Mouse (Mus musculus): ENCODE measurements around the gene Maea. TPM values are rescaled to one million over a fixed set of nuclear protein-coding genes. Genes with fewer than 3 reads are reported as not detected.

The Maea gene
- 94.9 TPM for polyA plus RNA-seq (2012; fragmentation: generic; extraction: Trizol)
- long read RNA-seq, experiment 1, transcript Maea-201 (9 exons, 2,193 nt) = major isoform, 110 of 129 reads
- long read RNA-seq, experiment 1, partial matches to known transcripts = 12 of 129 reads
- long read RNA-seq, experiment 1, other reads (novel, unspliced or antisense) = 7 of 129 reads
- long read RNA-seq, experiment 2, transcript Maea-201 (9 exons, 2,193 nt) = major isoform, 862 of 905 reads
- long read RNA-seq, experiment 2, partial matches to known transcripts = 11 of 905 reads
- long read RNA-seq, experiment 2, other reads (novel, unspliced or antisense) = 29 of 905 reads

DNA sequence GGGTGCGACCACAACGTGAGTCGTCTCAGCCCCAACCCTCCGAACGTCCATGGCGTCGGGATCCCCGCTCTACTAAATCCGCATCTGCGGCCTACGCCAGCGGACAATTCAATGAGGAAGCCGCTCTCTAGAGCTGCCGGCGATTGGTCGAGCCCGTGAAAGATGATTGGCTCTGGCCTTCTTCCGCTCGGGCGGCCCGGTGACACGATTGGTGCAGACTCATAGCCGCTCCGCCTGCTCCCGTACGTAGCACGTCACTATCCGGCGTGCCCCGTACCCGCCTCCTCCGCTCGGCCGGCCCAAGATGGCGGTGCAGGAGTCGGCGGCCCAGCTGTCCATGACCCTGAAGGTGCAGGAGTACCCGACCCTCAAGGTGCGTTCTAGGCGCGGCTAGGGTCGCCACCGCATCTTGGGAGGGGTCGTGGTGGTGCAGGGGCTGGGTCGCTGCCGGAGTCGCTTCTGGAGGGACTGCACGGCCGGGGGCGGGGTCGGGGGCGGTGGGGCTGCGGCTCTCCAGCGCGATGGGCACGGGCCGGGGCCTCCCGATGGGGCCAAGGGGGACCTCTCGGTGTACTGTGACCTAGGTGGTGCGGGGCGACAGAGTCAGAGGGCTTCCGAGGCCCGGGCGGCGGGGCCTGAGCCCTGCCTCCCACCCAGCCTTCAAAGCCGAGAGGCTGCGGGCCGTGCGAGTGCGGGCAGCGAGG lies at the start of gene Maea:
Gene Maea (plus strand): TSS at position 237 of the 704 bp plus-strand sequence.
- peaks cover 18% of the 10 kb centered on the region for H3K36me3 ChIP-seq (ENCODE audit: control insufficient read depth, insufficient read depth)
- H3K79me3 ChIP-seq (ENCODE audit: low read depth) = peaks cover 45% of the 10 kb centered on the region
- no peaks in the 10 kb centered on the region for H3K27me3 ChIP-seq (ENCODE audit: control insufficient read depth, insufficient read depth, insufficient read length)
- H3K4me3 ChIP-seq (ENCODE audit: insufficient read depth, poor library complexity, severe bottlenecking) = peak within 1 kb of the TSS; percentile 74
- no peak for TF ChIP-seq MAX (IDR thresholded peaks at IDR 0.05)
- no peak for TF ChIP-seq USF1 (IDR thresholded peaks at IDR 0.05; ENCODE audit: low read depth)
- no peak for TF ChIP-seq MYOD1 (IDR thresholded peaks at IDR 0.05; ENCODE audit: control insufficient read depth, insufficient read length, low read depth)
- no peak for TF ChIP-seq MYOG (IDR thresholded peaks at IDR 0.05; ENCODE audit: control insufficient read depth, extremely low read depth, insufficient read length)
- no peak for TF ChIP-seq CEBPB (IDR thresholded peaks at IDR 0.05; ENCODE audit: low read depth)
- no peak for TF ChIP-seq CTCF (IDR thresholded peaks at IDR 0.05; ENCODE audit: control insufficient read depth, insufficient read depth, insufficient read length)
- no peak for TF ChIP-seq FOSL1 (IDR thresholded peaks at IDR 0.05; ENCODE audit: insufficient read depth, low read length, poor library complexity, severe bottlenecking)
- H3K79me2 ChIP-seq (ENCODE audit: control insufficient read depth, insufficient read depth) = peaks cover 50% of the 10 kb centered on the region
- peak within 1 kb of the TSS; percentile 94 for H3ac ChIP-seq (ENCODE audit: control insufficient read depth, insufficient read length, low read depth)

- H3ac ChIP-seq (ENCODE audit: control insufficient read depth, insufficient read length, low read depth) = no peak overlapping the region
- TF ChIP-seq MAX (IDR thresholded peaks at IDR 0.05) (no peak), CEBPB (IDR thresholded peaks at IDR 0.05; ENCODE audit: low read depth) (no peak)
Observed at GRCm38 (mm10) chr5:33293796-33294430, 41.4 kb upstream of the Maea start.

GRCm38 (mm10) chr5:33297164-33297563 lies 38.1 kb upstream of the Maea start:
- H3K79me3 ChIP-seq (ENCODE audit: low read depth) = no peaks in the 10 kb centered on the region
- H3K36me3 ChIP-seq (ENCODE audit: control insufficient read depth, insufficient read depth) = no peaks in the 10 kb centered on the region
- H3K27me3 ChIP-seq (ENCODE audit: control insufficient read depth, insufficient read depth, insufficient read length) = peaks cover 26% of the 10 kb centered on the region
- no peak overlapping the region for H3K4me3 ChIP-seq (ENCODE audit: insufficient read depth, poor library complexity, severe bottlenecking)
- H3ac ChIP-seq (ENCODE audit: control insufficient read depth, insufficient read length, low read depth) = no peak overlapping the region
- TF ChIP-seq FOSL1 (IDR thresholded peaks at IDR 0.05; ENCODE audit: insufficient read depth, low read length, poor library complexity, severe bottlenecking) = no peak
- TF ChIP-seq MYOD1 (IDR thresholded peaks at IDR 0.05; ENCODE audit: control insufficient read depth, insufficient read length, low read depth) = no peak
- TF ChIP-seq CEBPB (IDR thresholded peaks at IDR 0.05; ENCODE audit: low read depth) = no peak
- TF ChIP-seq USF1 (IDR thresholded peaks at IDR 0.05; ENCODE audit: low read depth) = no peak
- no peak for TF ChIP-seq MYOG (IDR thresholded peaks at IDR 0.05; ENCODE audit: control insufficient read depth, extremely low read depth, insufficient read length)
- TF ChIP-seq CTCF (IDR thresholded peaks at IDR 0.05; ENCODE audit: control insufficient read depth, insufficient read depth, insufficient read length) = peak; percentile 37
- TF ChIP-seq MAX (IDR thresholded peaks at IDR 0.05) = no peak
- H3K79me2 ChIP-seq (ENCODE audit: control insufficient read depth, insufficient read depth) = no peaks in the 10 kb centered on the region

More at GRCm38 (mm10) chr5:33293796-33294430, 41.4 kb upstream of the Maea start:
- Histone ChIP-seq H3K36me3 (ENCODE audit: control insufficient read depth, insufficient read depth) (no peaks in the 10 kb centered on the region), H3K79me2 (ENCODE audit: control insufficient read depth, insufficient read depth) (no peaks in the 10 kb centered on the region), H3K27me3 (ENCODE audit: control insufficient read depth, insufficient read depth, insufficient read length) (peaks cover 21% of the 10 kb centered on the region), H3K79me3 (ENCODE audit: low read depth) (no peaks in the 10 kb centered on the region), H3K4me3 (ENCODE audit: insufficient read depth, poor library complexity, severe bottlenecking) (no peak overlapping the region)

GRCm38 (mm10) chr5:33301801-33302200 lies 33.5 kb upstream of the Maea start:
- Histone ChIP-seq H3K36me3 (ENCODE audit: control insufficient read depth, insufficient read depth) (no peaks in the 10 kb centered on the region), H3K4me3 (ENCODE audit: insufficient read depth, poor library complexity, severe bottlenecking) (no peak overlapping the region), H3K79me2 (ENCODE audit: control insufficient read depth, insufficient read depth) (no peaks in the 10 kb centered on the region), H3K79me3 (ENCODE audit: low read depth) (no peaks in the 10 kb centered on the region), H3K27me3 (ENCODE audit: control insufficient read depth, insufficient read depth, insufficient read length) (peaks cover 7% of the 10 kb centered on the region), H3ac (ENCODE audit: control insufficient read depth, insufficient read length, low read depth) (no peak overlapping the region)
- TF ChIP-seq MAX (IDR thresholded peaks at IDR 0.05) (no peak), CEBPB (IDR thresholded peaks at IDR 0.05; ENCODE audit: low read depth) (no peak), MYOG (IDR thresholded peaks at IDR 0.05; ENCODE audit: control insufficient read depth, extremely low read depth, insufficient read length) (no peak), USF1 (IDR thresholded peaks at IDR 0.05; ENCODE audit: low read depth) (no peak), FOSL1 (IDR thresholded peaks at IDR 0.05; ENCODE audit: insufficient read depth, low read length, poor library complexity, severe bottlenecking) (no peak), CTCF (IDR thresholded peaks at IDR 0.05; ENCODE audit: control insufficient read depth, insufficient read depth, insufficient read length) (no peak), MYOD1 (IDR thresholded peaks at IDR 0.05; ENCODE audit: control insufficient read depth, insufficient read length, low read depth) (no peak)

- Histone ChIP-seq H3K4me3 (ENCODE audit: insufficient read depth, poor library complexity, severe bottlenecking) (no peak overlapping the region), H3K27me3 (ENCODE audit: control insufficient read depth, insufficient read depth, insufficient read length) (peaks cover 8% of the 10 kb centered on the region), H3ac (ENCODE audit: control insufficient read depth, insufficient read length, low read depth) (no peak overlapping the region), H3K79me2 (ENCODE audit: control insufficient read depth, insufficient read depth) (no peaks in the 10 kb centered on the region), H3K36me3 (ENCODE audit: control insufficient read depth, insufficient read depth) (no peaks in the 10 kb centered on the region), H3K79me3 (ENCODE audit: low read depth) (no peaks in the 10 kb centered on the region)
- no peak for TF ChIP-seq CTCF (IDR thresholded peaks at IDR 0.05; ENCODE audit: control insufficient read depth, insufficient read depth, insufficient read length)
- no peak for TF ChIP-seq FOSL1 (IDR thresholded peaks at IDR 0.05; ENCODE audit: insufficient read depth, low read length, poor library complexity, severe bottlenecking)
- TF ChIP-seq MYOD1 (IDR thresholded peaks at IDR 0.05; ENCODE audit: control insufficient read depth, insufficient read length, low read depth) = no peak
- TF ChIP-seq USF1 (IDR thresholded peaks at IDR 0.05; ENCODE audit: low read depth) = no peak
- no peak for TF ChIP-seq CEBPB (IDR thresholded peaks at IDR 0.05; ENCODE audit: low read depth)
Observed at GRCm38 (mm10) chr5:33310704-33311462, 24.4 kb upstream of the Maea start.
